Comparison of ENCODE assay signal across 25 mouse cellular contexts in genomic region chr3:103126138-103126537, GRCm38 (mm10). TPM values are rescaled to one million over a fixed set of nuclear protein-coding genes. Genes with fewer than 3 reads are reported as not detected.
A peak's percentile ranks its signal among the peaks of the same experiment; 100 is the strongest.
DNase-seq lines count a peak whose midpoint lies in the region; ATAC-seq and TF ChIP-seq lines count a peak whose summit lies in the region.
"Had no signal": no experiment of that assay in that cellular context is flagged by ENCODE, and none has a peak within 500 bp of the region (broad histone marks: within the 10 kb centered on the region; RNA-seq: fewer than 3 reads in every experiment).

No protein-coding gene starts in this region.

- no peak overlapping the region for H3K9ac ChIP-seq in kidney, postnatal 0 days (ENCODE audit: low read depth, low read length)
- H3K9ac ChIP-seq in kidney, embryonic 14.5 days (ENCODE audit: low read depth, low read length) = no peak overlapping the region
- no peak overlapping the region for H3K9ac ChIP-seq in CH12.LX (ENCODE audit: insufficient read depth, low read depth)
- H3K9ac ChIP-seq in liver, embryonic 14.5 days (replicated peaks) = no peak overlapping the region
- H3K9ac ChIP-seq: embryonic facial prominence, embryonic 13.5 days; forebrain, embryonic 13.5 days; forebrain, postnatal 0 days; heart, embryonic 15.5 days; hindbrain, embryonic 14.5 days had no signal

- dilution Hi-C loops in CH12.LX (cut with MboI; ENCODE audit: extremely low pct_ligation_motif_present, extremely low pct_unique_long_range_greater_than_20kb, low sequenced_read_pairs) = no loop called here

- in situ Hi-C loops in CH12.LX (cut with MboI; ENCODE audit: low pct_ligation_motif_present, low pct_unique_long_range_greater_than_20kb, low sequenced_read_pairs) = no loop called here

- 88% methylated on average over 3 of the region's 3 CpGs for WGBS in kidney, postnatal 0 days
- 92% methylated on average over 3 of the region's 3 CpGs for WGBS in kidney, embryonic 14.5 days
- 89% methylated on average over 3 of the region's 3 CpGs for WGBS in liver, embryonic 14.5 days (ENCODE audit: insufficient replicate concordance)

- no peak for DNase-seq in kidney, postnatal 0 days (ENCODE audit: low spot score)
- DNase-seq in CH12.LX (ENCODE audit: extremely low read depth) (no peak), ES-CJ7 (ENCODE audit: low read depth, low spot score) (peak; percentile 68)
- no peak for DNase-seq in liver, embryonic 14.5 days (ENCODE audit: low read depth in 3 of 3, low spot score in 3 of 3)
- DNase-seq in frontal cortex, postnatal 36 days (ENCODE audit: low spot score in 2 of 2) = no peak
- no peak for DNase-seq in gastrocnemius, adult 8-10 months (ENCODE audit: low spot score in 2 of 2)
- DNase-seq: adrenal gland, postnatal 14 days; cerebellum, adult 11-12 months; cerebellum, adult 9-11 months; cerebellum, postnatal 36 days; forebrain, postnatal 0 days; gastrocnemius, postnatal 10 days; heart, adult 2 months; heart, postnatal 14 days; kidney, adult 11 months had no signal

- peaks cover 7% of the 10 kb centered on the region; the same call in 1 of the 2 replicates for H3K4me1 ChIP-seq in kidney, postnatal 0 days (replicated peaks; ENCODE audit: insufficient read depth, low read length)
- peaks cover 13% of the 10 kb centered on the region; the same call in 1 of the 2 replicates for H3K4me1 ChIP-seq in kidney, embryonic 14.5 days (ENCODE audit: control insufficient read depth, insufficient read depth, low read length)
- peaks cover 0 to 15% of the 10 kb centered on the region in 2 experiments; a peak in 2 of 4 replicates for H3K4me1 ChIP-seq in CH12.LX (ENCODE audit: control insufficient read depth in 1 of 2, insufficient read depth in 2 of 2)
- H3K4me1 ChIP-seq in liver, embryonic 14.5 days (replicated peaks; ENCODE audit: control insufficient read depth in 2 of 2, insufficient read depth in 2 of 2, low read length in 1 of 2) = peaks cover 33 to 46% of the 10 kb centered on the region in 2 experiments

- TF ChIP-seq CTCF in kidney, postnatal 0 days (IDR thresholded peaks at IDR 0.05; ENCODE audit: low read depth) = 0 out of 2 replicates have a peak, but pooled peaks have one; percentile 8
- peak in 1 of 2 experiments; percentile 18; a peak in 1 of 4 replicates for TF ChIP-seq CTCF in CH12.LX (conservative IDR thresholded peaks at IDR 0.05 in 1 of 2, IDR thresholded peaks at IDR 0.05 in 1 of 2; ENCODE audit: low read depth in 2 of 2, low read length in 2 of 2)
- TF ChIP-seq CTCF in liver, embryonic 14.5 days (IDR thresholded peaks at IDR 0.05; ENCODE audit: low read depth) = peak; percentile 42

- H3K27me3 ChIP-seq in kidney, postnatal 0 days (ENCODE audit: insufficient read depth, low read length) = no peaks in the 10 kb centered on the region
- no peaks in the 10 kb centered on the region for H3K27me3 ChIP-seq in kidney, embryonic 14.5 days (ENCODE audit: control insufficient read depth, insufficient read depth, low read length)
- H3K27me3 ChIP-seq in CH12.LX (replicated peaks) = no peaks in the 10 kb centered on the region
- no peaks in the 10 kb centered on the region for H3K27me3 ChIP-seq in liver, embryonic 14.5 days (ENCODE audit: control insufficient read depth, insufficient read depth, low read length)
- H3K27me3 ChIP-seq: embryonic facial prominence, embryonic 13.5 days; forebrain, embryonic 13.5 days; heart, embryonic 15.5 days had no signal

- H3K79me2 ChIP-seq in CH12.LX (replicated peaks; ENCODE audit: control insufficient read depth, extremely low read depth, insufficient read depth, poor library complexity, severe bottlenecking) = no peaks in the 10 kb centered on the region

- H3K27ac ChIP-seq in kidney, postnatal 0 days = no peak overlapping the region
- no peak overlapping the region for H3K27ac ChIP-seq in kidney, embryonic 14.5 days (ENCODE audit: low read depth, low read length)
- no peak overlapping the region for H3K27ac ChIP-seq in CH12.LX (ENCODE audit: insufficient read depth, low read depth)
- no peak overlapping the region for H3K27ac ChIP-seq in liver, embryonic 14.5 days
- H3K27ac ChIP-seq: embryonic facial prominence, embryonic 13.5 days; forebrain, embryonic 13.5 days; heart, adult 2 months; heart, embryonic 15.5 days; hindbrain, embryonic 10.5 days; hindbrain, embryonic 14.5 days had no signal

- no peak for ATAC-seq in kidney, postnatal 0 days (replicated peaks; ENCODE audit: low FRiP score, low read depth)
- ATAC-seq in kidney, embryonic 14.5 days (ENCODE audit: low FRiP score, low TSS enrichment) = no peak
- no peak for ATAC-seq in liver, embryonic 14.5 days (ENCODE audit: insufficient read depth)
- no peak for ATAC-seq in erythroblast, adult 5-6 weeks (replicated peaks; ENCODE audit: low FRiP score, poor library complexity, severe bottlenecking)
- ATAC-seq: activated CD4-positive, CD25-positive, alpha-beta regulatory T cell, adult 4 months; forebrain, embryonic 13.5 days; forebrain, postnatal 0 days had no signal

- H3K4me2 ChIP-seq in kidney, postnatal 0 days (ENCODE audit: low read length) = no peak overlapping the region
- H3K4me2 ChIP-seq in kidney, embryonic 14.5 days (replicated peaks; ENCODE audit: low read depth, low read length) = no peak overlapping the region
- no peak overlapping the region for H3K4me2 ChIP-seq in CH12.LX (ENCODE audit: insufficient read depth, low read depth, poor library complexity, severe bottlenecking)
- no peak overlapping the region for H3K4me2 ChIP-seq in liver, embryonic 14.5 days (ENCODE audit: low read depth)
- H3K4me2 ChIP-seq: embryonic facial prominence, embryonic 13.5 days; forebrain, embryonic 13.5 days; heart, embryonic 11.5 days; heart, embryonic 15.5 days; hindbrain, embryonic 14.5 days had no signal

- no peak overlapping the region for H3K4me3 ChIP-seq in kidney, postnatal 0 days (replicated peaks; ENCODE audit: low read depth, low read length)
- no peak overlapping the region for H3K4me3 ChIP-seq in kidney, embryonic 14.5 days (ENCODE audit: low read length)
- no peak overlapping the region for H3K4me3 ChIP-seq in CH12.LX (replicated peaks in 1 of 3; ENCODE audit: low read depth in 2 of 3, low read length in 2 of 3, poor library complexity in 1 of 3)
- no peak overlapping the region for H3K4me3 ChIP-seq in liver, embryonic 14.5 days (ENCODE audit: insufficient read depth in 1 of 2, low read depth in 2 of 2, low read length in 2 of 2)
- H3K4me3 ChIP-seq: embryonic facial prominence, embryonic 13.5 days; forebrain, embryonic 13.5 days; heart, adult 2 months; heart, embryonic 15.5 days; hindbrain, embryonic 10.5 days had no signal

- H3K9me3 ChIP-seq in kidney, postnatal 0 days (replicated peaks; ENCODE audit: low read length) = no peaks in the 10 kb centered on the region
- H3K9me3 ChIP-seq in kidney, embryonic 14.5 days (ENCODE audit: control insufficient read depth, low read length) = no peaks in the 10 kb centered on the region
- no peaks in the 10 kb centered on the region for H3K9me3 ChIP-seq in CH12.LX (replicated peaks; ENCODE audit: low read length)
- H3K9me3 ChIP-seq in liver, embryonic 14.5 days (ENCODE audit: control insufficient read depth, low read length) = no peaks in the 10 kb centered on the region
- H3K9me3 ChIP-seq: embryonic facial prominence, embryonic 13.5 days; forebrain, embryonic 13.5 days; G1E; heart, embryonic 15.5 days; hindbrain, embryonic 10.5 days had no signal

- TF ChIP-seq POLR2A in CH12.LX (IDR thresholded peaks at IDR 0.05; ENCODE audit: low read depth, low read length) = no peak

- peak; percentile 12; the same call in 1 of the 2 replicates for TF ChIP-seq RAD21 in CH12.LX (IDR thresholded peaks at IDR 0.05; ENCODE audit: low read depth, low read length)

- no peaks in the 10 kb centered on the region for H3K36me3 ChIP-seq in kidney, postnatal 0 days (ENCODE audit: insufficient read depth, low read length)
- H3K36me3 ChIP-seq in kidney, embryonic 14.5 days (ENCODE audit: control insufficient read depth, insufficient read depth, low read length) = no peaks in the 10 kb centered on the region
- H3K36me3 ChIP-seq in CH12.LX (replicated peaks in 1 of 2; ENCODE audit: control insufficient read depth in 1 of 2, insufficient read depth in 1 of 2, low read length in 1 of 2) = no peaks in the 10 kb centered on the region
- H3K36me3 ChIP-seq in liver, embryonic 14.5 days (replicated peaks; ENCODE audit: control insufficient read depth, insufficient read depth, low read depth) = no peaks in the 10 kb centered on the region; the same call in none of the 2 replicates
- H3K36me3 ChIP-seq: embryonic facial prominence, embryonic 13.5 days; G1E; heart, embryonic 15.5 days; hindbrain, embryonic 10.5 days had no signal

- TF ChIP-seq EP300 in CH12.LX (IDR thresholded peaks at IDR 0.05; ENCODE audit: low read length) = no peak
- no peak for TF ChIP-seq EP300 in liver, embryonic 14.5 days (IDR thresholded peaks at IDR 0.05; ENCODE audit: low read depth)

RNA-seq across cellular contexts. Expression of gene Dennd2c, which starts 23.7 kb away (rescaled TPM):
- polyA plus RNA-seq in kidney, postnatal 0 days (2015; fragmentation: Nextera tagmentation; extraction: Ambion mirVana) = 2.3 and 2.8 TPM in 2 replicates
- 2.2 and 3.6 TPM in 2 replicates for polyA plus RNA-seq in kidney, embryonic 14.5 days (2014; fragmentation: Nextera tagmentation; extraction: Ambion mirVana)
- total RNA-seq in CH12.LX (2012; rRNA removed) = 0.13 and 0.21 TPM in 2 replicates
- 0.19 and 0.26 TPM in 2 replicates for total RNA-seq in CH12.LX (2014; rRNA removed)
- 0.27 and 0.30 TPM in 2 replicates for polyA plus RNA-seq in CH12.LX (2012; ENCODE audit: insufficient read length, low read depth)
- 5.4 and 7.4 TPM in 2 replicates for polyA plus RNA-seq in liver, embryonic 14.5 days (2012; rRNA removed)
- polyA plus RNA-seq in liver, embryonic 14.5 days (2014; fragmentation: Nextera tagmentation; extraction: Ambion mirVana) = 6.6 and 6.9 TPM in 2 replicates
- total RNA-seq in erythroblast, adult 5-6 weeks (2015; ENCODE audit: low replicate concordance) = 141 and 144 TPM in 2 replicates
- 178 and 191 TPM in 2 replicates for total RNA-seq in erythroblast, adult 5-6 weeks (2017; ENCODE audit: low replicate concordance)
- total RNA-seq in gastrocnemius, adult 8-10 months (2022) = 1 to 10 TPM; 2.1 to 4.1 (median 3.0) TPM

RNA-seq across cellular contexts. Expression of gene Bcas2, which starts 45.3 kb away (rescaled TPM):
- polyA plus RNA-seq in kidney, postnatal 0 days (2015; fragmentation: Nextera tagmentation; extraction: Ambion mirVana) = 144 and 151 TPM in 2 replicates
- polyA plus RNA-seq in kidney, embryonic 14.5 days (2014; fragmentation: Nextera tagmentation; extraction: Ambion mirVana) = 195 and 223 TPM in 2 replicates
- total RNA-seq in CH12.LX (2012; rRNA removed) = 65.3 and 77.6 TPM in 2 replicates
- 126 and 138 TPM in 2 replicates for total RNA-seq in CH12.LX (2014; rRNA removed)
- polyA plus RNA-seq in CH12.LX (2012; ENCODE audit: insufficient read length, low read depth) = 111 and 130 TPM in 2 replicates
- 58.1 and 104 TPM in 2 replicates for polyA plus RNA-seq in liver, embryonic 14.5 days (2012; rRNA removed)
- 135 and 152 TPM in 2 replicates for polyA plus RNA-seq in liver, embryonic 14.5 days (2014; fragmentation: Nextera tagmentation; extraction: Ambion mirVana)
- total RNA-seq in erythroblast, adult 5-6 weeks (2015; ENCODE audit: low replicate concordance) = 26.7 and 42.8 TPM in 2 replicates
- 49.1 and 54.4 TPM in 2 replicates for total RNA-seq in erythroblast, adult 5-6 weeks (2017; ENCODE audit: low replicate concordance)
- 10 to 100 TPM; 38.5 to 46.0 (median 40.4) TPM for total RNA-seq in gastrocnemius, adult 8-10 months (2022)

RNA-seq across cellular contexts. Expression of gene Ampd1, which starts 52.3 kb away (rescaled TPM):
- not detected in 2 replicates for polyA plus RNA-seq in kidney, postnatal 0 days (2015; fragmentation: Nextera tagmentation; extraction: Ambion mirVana)
- not detected in 2 replicates for polyA plus RNA-seq in kidney, embryonic 14.5 days (2014; fragmentation: Nextera tagmentation; extraction: Ambion mirVana)
- not detected in 2 replicates for total RNA-seq in CH12.LX (2012; rRNA removed)
- not detected in 2 replicates for total RNA-seq in CH12.LX (2014; rRNA removed)
- polyA plus RNA-seq in CH12.LX (2012; ENCODE audit: insufficient read length, low read depth) = 0.19 and 0.38 TPM in 2 replicates
- 0.05 and 0.07 TPM in 2 replicates for polyA plus RNA-seq in liver, embryonic 14.5 days (2012; rRNA removed)
- 0.06 TPM in 1 of 2 replicates, not detected in the other for polyA plus RNA-seq in liver, embryonic 14.5 days (2014; fragmentation: Nextera tagmentation; extraction: Ambion mirVana)
- not detected in 2 replicates for total RNA-seq in erythroblast, adult 5-6 weeks (2015; ENCODE audit: low replicate concordance)
- 0.26 TPM in 1 of 2 replicates, not detected in the other for total RNA-seq in erythroblast, adult 5-6 weeks (2017; ENCODE audit: low replicate concordance)
- total RNA-seq in gastrocnemius, adult 8-10 months (2022) = 1,000 to 10,000 TPM; 1,212 to 1,718 (median 1,419) TPM
- total RNA-seq: adrenal gland, postnatal 14 days; forebrain, postnatal 0 days; heart, adult 2 months; heart, postnatal 14 days had no signal
- polyA plus RNA-seq: forebrain, embryonic 13.5 days; forebrain, postnatal 0 days; G1E; heart, embryonic 11.5 days; hindbrain, embryonic 14.5 days had no signal
